Mouse (Mus musculus) spleen, adult 2 months (tissue): ENCODE results near the gene Rhoc.

Source experiments
- CTCF ChIP-seq: fragments of 200-500 bp; IDR thresholded peaks from 2 replicates; pipeline ENCODE4 v1.5.1; 2011; ENCODE audit warnings: mild to moderate bottlenecking, inconsistent platforms; ENCODE audit not compliant: insufficient read depth, insufficient read length, insufficient replicate concordance; ENCODE audit errors: extremely low read depth
- POLR2A ChIP-seq: fragments of 200-500 bp; IDR thresholded peaks from 2 replicates; pipeline ENCODE4 v1.6.1; 2011; ENCODE audit warnings: low read depth, low read length, inconsistent platforms

DNA sequence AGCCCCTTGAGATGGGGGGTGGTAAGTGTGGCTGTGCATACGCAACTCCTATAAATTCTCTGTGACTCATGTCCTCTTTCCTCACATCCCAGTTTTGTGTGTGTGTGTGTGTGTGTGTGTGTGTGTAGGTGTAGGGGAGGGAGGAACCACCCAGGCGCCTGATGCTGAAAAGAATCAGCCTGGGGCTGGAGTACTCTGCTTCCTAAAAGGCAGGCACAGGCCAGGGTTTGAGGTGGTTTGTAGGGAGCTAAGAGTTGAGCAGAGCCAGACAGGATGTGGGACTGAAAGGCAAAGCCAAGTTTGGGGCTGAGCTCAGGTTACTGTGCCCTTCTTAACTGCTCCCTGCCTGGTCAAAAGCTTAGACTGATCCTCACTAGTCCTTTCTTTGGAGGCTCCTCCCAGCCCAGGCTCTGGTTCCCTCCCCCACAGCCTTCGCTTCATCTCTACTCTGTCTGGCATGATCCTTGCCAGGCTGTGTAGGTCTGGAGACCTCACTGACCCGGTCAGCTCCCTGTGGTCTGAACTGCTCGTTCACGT, 2.3 kb downstream of the Rhoc start:
- TF ChIP-seq CTCF = no peak
- no peak for TF ChIP-seq POLR2A
